Mouse (Mus musculus) kidney, adult 9 months (tissue): ENCODE measurements at regions not wholly inside any gene's neighbourhood (a gene's known extent, or its start where the extent isn't known, plus 50 kb on each side); places are given as distances from the start of the nearest gene placed in this dataset.

Experiments used
- DNase-seq: peaks from one replicate; pipeline ENCODE4 v3.0.0; 2022

- DNase-seq = no peak
Observed at GRCm38 (mm10) chr4:89500232-89500631, 179.0 kb upstream of the Dmrta1 start.

- DNase-seq = no peak
Observed at GRCm38 (mm10) chr4:89490947-89491346, 180.1 kb upstream of the Cdkn2b start.

- no peak for DNase-seq
Observed at GRCm38 (mm10) chr4:89487416-89488165, 176.8 kb upstream of the Cdkn2b start.

- DNase-seq = no peak
Observed at GRCm38 (mm10) chr4:89486963-89487362, 176.1 kb upstream of the Cdkn2b start.

- DNase-seq = peak; percentile 59
Observed at GRCm38 (mm10) chr4:89485981-89486531, 175.2 kb upstream of the Cdkn2b start.

GRCm38 (mm10) chr4:89478646-89479237, 167.9 kb upstream of the Cdkn2b start:
- DNase-seq = no peak

GRCm38 (mm10) chr4:89475848-89476247, 165.0 kb upstream of the Cdkn2b start:
- no peak for DNase-seq

- no peak for DNase-seq
Observed at GRCm38 (mm10) chr4:89474836-89475541, 164.2 kb upstream of the Cdkn2b start.

- DNase-seq = no peak
Observed at GRCm38 (mm10) chr4:89471426-89471825, 160.6 kb upstream of the Cdkn2b start.

- DNase-seq = no peak
Observed at GRCm38 (mm10) chr4:89470756-89471155, 159.9 kb upstream of the Cdkn2b start.

GRCm38 (mm10) chr4:89469883-89470282, 159.0 kb upstream of the Cdkn2b start:
- no peak for DNase-seq

GRCm38 (mm10) chr4:89469406-89469805, 158.6 kb upstream of the Cdkn2b start:
- no peak for DNase-seq

GRCm38 (mm10) chr4:89466766-89467165, 155.9 kb upstream of the Cdkn2b start:
- DNase-seq = no peak

GRCm38 (mm10) chr4:89463121-89463520, 152.3 kb upstream of the Cdkn2b start:
- DNase-seq = no peak

- no peak for DNase-seq
Observed at GRCm38 (mm10) chr4:89460170-89460762, 149.4 kb upstream of the Cdkn2b start.

- no peak for DNase-seq
Observed at GRCm38 (mm10) chr4:89459346-89459666, 148.5 kb upstream of the Cdkn2b start.

- DNase-seq = no peak
Observed at GRCm38 (mm10) chr4:89458628-89459345, 147.9 kb upstream of the Cdkn2b start.

GRCm38 (mm10) chr4:89457861-89458260, 147.0 kb upstream of the Cdkn2b start:
- no peak for DNase-seq

GRCm38 (mm10) chr4:89454926-89455325, 144.1 kb upstream of the Cdkn2b start:
- DNase-seq = no peak

GRCm38 (mm10) chr4:89453051-89453450, 142.2 kb upstream of the Cdkn2b start:
- no peak for DNase-seq

GRCm38 (mm10) chr4:89451741-89452140, 140.9 kb upstream of the Cdkn2b start:
- DNase-seq = no peak

- peak; percentile 3 for DNase-seq
Observed at GRCm38 (mm10) chr4:89446765-89447487, 136.1 kb upstream of the Cdkn2b start.
